Mouse (Mus musculus): ENCODE results near the gene Anxa2. TPM values are rescaled to one million over a fixed set of nuclear protein-coding genes. Genes with fewer than 3 reads are reported as not detected.

The Anxa2 gene
- 428 to 649 TPM (median 479 TPM) in 3 replicates for total RNA-seq (2017)

DNA sequence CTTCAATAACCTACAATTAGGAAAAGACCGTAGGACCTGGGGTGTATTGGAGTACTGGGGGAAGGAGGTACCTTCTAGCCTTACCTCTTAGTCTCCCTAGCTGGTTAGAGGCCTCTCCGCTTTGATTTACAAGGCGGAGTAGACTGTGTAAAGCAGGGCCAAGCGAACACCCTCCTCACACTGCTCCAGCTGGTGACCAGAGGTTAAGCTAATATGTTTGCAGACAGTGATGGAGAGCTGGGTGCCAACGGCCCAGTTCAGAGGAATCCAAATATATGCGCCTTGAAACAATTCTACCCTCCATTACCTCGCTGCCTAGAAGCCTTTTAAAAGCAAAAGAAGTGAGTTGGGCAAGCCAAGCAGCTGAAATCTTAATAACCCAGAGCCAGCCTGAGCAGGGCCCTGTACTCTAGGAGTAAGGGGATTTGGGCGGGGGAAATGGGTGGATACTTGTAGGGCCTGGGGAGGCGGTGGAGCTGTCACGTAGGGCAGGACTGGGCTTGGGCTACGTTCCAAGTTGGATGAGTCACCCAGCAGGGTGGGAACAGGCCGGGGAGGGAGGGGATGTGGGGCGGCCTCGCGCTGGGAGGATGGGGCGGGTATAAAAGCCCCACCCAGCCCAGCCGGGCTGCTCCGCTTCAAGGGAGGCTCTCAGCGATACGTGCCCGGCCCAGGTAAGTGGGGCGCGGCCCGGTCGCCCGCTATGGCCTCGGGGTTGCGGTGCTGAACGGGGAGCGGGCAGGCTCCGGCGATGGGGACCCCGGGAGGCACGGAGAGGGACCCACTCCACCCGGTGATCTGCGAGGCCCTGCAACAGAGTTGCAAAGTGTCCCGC lies at the start of gene Anxa2:
TSS of gene Anxa2 (plus strand) at position 555 of the 835 bp plus-strand sequence.
- ATAC-seq (replicated peaks; ENCODE audit: insufficient number of reproducible peaks, low FRiP score, low TSS enrichment, poor library complexity, severe bottlenecking) = peak; percentile 84

DNA sequence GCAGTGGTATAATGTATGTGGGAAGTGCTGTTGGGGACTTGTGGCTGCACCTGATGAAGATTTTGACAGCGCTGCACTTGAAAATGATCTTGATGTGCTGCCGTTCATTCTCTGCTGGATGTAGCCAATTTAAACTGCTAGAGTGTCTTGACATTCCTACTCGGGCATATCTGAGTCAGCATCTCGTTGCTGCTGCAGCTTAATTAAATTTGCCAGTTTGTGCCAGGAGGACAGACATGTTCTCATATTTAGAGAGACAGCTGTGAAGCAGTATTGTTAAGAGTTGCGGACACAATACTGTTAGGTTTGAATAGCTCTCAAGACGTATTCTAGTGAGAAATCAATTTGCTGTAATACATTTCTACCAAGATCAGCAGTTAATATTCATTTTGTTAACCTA lies 48.7 kb upstream of the Anxa2 start:
- no peak for ATAC-seq (replicated peaks; ENCODE audit: insufficient number of reproducible peaks, low FRiP score, low TSS enrichment, poor library complexity, severe bottlenecking)

DNA sequence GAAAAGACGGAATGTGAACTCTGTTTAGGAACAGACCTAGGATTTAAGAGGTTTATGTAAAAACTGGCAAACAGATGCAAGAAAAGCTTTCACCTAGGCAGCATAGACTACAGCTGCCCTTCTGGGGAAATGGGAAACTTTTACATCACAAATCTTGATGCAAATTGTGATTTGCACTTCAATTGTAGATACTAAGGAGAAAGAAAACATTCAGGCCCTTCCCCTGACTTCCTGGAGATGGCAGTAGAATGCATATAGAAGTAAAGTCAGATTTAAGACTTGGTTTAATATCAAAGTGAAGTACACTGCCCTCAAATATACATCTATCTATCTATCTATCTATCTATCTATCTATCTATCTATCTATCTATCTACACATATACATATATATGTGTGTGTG lies 33.9 kb upstream of the Anxa2 start:
- ATAC-seq (replicated peaks; ENCODE audit: insufficient number of reproducible peaks, low FRiP score, low TSS enrichment, poor library complexity, severe bottlenecking) = no peak

DNA sequence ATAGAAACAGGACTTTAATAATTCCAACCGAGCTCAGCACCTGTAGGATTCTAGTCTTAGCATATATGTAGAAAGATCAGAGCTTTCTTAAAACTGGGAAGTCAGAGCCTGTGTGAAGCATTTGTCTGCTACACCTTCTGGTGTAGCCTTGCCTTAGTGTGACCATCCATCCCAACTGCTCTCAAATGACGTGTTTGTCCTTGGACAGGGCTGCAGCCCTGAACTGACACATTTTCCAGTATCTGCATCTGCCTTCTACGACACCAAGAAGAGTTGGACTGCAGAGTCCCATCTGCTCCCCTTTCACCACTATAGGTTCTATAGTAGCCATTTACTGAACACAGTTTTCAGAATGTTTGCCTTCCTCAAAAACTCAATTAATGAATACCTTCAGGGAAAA lies 22.9 kb upstream of the Anxa2 start:
- ATAC-seq (replicated peaks; ENCODE audit: insufficient number of reproducible peaks, low FRiP score, low TSS enrichment, poor library complexity, severe bottlenecking) = no peak

DNA sequence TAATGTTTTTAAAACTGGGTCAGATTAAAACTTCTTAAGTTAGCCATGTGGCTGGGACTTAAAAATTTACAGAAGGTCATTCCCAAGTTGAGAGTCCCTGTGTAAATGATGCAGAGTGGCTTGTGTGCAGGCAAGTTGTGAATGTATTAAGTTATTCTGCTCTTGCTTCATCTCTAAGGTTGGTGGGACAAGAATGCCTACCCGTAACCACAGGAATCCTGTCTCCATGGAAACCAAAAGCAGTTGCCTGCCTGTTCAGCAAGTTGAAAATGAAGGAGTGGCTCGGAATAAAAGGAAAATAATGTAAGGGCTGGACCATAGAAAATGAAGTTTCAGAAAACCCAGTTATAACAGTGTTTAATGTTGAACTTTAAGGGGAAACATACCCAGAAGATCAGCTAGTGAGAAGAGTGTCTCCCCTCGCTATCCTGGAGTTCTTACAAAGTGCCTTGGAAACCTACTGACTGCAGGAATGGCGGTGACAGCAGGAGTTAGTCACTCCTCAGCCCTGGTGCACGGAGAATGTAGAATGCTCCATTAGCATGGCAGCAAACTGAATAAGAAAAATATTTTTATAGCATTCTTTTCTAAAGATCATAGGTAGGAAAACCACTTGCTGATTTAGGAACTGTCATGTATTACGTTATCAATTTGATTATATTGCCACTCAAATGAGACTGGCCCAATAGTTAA lies 21.4 kb upstream of the Anxa2 start:
- no peak for ATAC-seq (replicated peaks; ENCODE audit: insufficient number of reproducible peaks, low FRiP score, low TSS enrichment, poor library complexity, severe bottlenecking)

DNA sequence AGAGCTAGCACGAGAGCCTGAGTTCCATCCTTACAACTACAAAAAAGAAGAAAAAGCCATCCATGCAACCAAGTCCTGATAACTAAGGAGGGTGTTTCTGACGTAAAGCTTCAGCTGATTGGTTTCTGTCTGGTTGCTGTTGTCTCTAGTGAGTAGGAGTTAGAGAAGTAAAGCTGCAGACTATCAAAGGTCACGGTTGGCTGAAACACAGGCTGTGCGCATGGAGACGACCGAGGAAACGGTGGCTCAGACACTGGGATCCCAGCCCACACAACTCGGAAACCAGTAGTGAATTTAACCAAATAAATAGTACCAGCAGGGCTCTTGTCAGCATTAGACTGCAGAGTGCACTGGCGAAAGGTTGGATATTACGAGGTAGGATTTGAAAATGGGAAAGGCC lies 18.2 kb upstream of the Anxa2 start:
- no peak for ATAC-seq (replicated peaks; ENCODE audit: insufficient number of reproducible peaks, low FRiP score, low TSS enrichment, poor library complexity, severe bottlenecking)

DNA sequence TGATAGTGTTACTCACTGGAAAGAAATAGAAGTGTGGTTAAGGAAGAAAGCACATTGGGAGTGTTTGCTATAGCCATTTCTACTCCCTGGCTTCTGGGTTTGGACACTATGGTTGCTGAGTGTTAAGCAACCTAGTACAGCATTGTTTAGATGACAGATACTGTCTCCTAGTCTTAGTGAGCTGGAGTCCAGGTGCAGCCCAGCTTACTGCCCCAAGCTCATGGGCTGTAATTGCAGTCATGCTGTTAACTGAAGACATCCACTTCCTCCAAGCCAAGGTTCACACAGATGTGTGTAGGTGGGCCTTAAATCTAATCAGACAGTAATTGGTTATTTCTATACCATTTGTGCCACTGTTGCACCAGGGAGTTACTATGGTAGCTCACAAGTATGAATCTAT lies 17.8 kb upstream of the Anxa2 start:
- ATAC-seq (replicated peaks; ENCODE audit: insufficient number of reproducible peaks, low FRiP score, low TSS enrichment, poor library complexity, severe bottlenecking) = no peak

DNA sequence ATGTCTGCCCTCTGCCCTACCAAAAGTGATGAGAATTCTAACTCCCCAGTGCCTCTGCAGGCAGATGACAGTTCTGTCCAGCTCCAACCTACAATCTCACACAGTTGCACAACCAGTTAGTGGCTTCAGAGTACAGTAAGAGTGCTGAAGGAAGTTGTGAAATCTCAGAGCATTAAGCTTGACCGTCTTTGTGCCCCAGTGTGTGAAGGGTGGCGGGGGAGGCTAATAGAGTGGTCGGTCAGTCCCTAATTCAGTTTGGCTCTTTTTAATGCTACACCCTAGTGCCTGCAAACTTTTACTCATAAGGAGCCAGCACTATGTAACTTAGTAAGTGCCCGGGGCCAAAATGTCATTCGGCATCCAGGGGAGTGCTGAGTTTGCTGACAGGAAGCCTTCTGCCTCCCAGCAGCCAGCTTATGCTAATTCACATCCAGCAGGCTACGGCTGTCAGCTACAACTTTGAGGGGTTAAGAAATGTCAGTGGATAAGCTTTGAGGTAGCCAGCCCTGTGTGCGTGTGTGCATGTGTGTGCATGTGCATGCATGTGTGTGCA lies 13.5 kb upstream of the Anxa2 start:
- peak; percentile 91 for ATAC-seq (replicated peaks; ENCODE audit: insufficient number of reproducible peaks, low FRiP score, low TSS enrichment, poor library complexity, severe bottlenecking)

DNA sequence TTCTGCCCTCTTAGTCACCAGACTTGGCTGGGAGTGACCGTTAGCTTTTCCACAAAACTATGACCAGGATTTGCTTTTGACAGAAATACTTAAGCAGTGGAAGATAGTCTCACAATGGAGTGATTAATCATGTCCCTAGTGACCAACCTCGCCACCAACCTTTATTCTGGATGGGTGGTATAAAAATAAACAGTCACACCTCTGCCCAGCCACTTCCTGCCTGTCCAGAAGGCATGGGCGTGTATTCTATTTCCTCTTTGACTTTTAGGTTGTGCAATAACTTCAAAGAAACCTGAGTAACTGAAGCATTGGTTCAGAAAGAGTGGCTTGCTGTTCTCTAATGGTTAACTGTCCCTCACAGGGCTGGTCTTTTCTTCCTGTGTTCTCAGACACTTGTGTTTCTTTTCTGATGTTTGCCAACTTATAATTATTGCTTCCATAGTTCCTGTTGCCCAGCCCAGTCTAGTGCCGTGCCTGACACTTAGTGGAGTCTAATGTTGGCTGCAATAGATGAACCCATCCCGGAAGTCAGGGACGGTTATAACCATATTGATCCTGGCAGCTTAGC lies 10.9 kb upstream of the Anxa2 start:
- ATAC-seq (replicated peaks; ENCODE audit: insufficient number of reproducible peaks, low FRiP score, low TSS enrichment, poor library complexity, severe bottlenecking) = peak; percentile 65

DNA sequence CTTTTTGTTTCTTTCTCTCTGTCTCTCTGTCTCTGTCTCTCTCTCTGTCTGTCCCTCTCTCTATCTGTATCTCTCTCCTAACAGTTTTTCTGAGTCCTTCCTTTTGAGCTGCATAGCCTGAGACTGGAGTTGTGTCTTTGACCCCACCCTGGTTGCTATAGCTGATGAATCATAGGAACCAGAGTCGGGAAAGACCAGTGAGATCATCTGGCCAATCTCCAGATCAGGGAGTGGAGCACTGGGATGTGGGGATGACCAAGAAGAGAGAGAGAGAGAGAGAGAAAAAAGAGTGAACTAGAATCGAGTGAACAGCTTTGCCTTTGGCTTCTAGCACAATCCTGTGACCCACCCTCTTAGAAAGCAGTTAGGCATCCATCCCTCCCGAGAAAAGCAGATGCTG lies 10.2 kb upstream of the Anxa2 start:
- ATAC-seq (replicated peaks; ENCODE audit: insufficient number of reproducible peaks, low FRiP score, low TSS enrichment, poor library complexity, severe bottlenecking) = no peak

DNA sequence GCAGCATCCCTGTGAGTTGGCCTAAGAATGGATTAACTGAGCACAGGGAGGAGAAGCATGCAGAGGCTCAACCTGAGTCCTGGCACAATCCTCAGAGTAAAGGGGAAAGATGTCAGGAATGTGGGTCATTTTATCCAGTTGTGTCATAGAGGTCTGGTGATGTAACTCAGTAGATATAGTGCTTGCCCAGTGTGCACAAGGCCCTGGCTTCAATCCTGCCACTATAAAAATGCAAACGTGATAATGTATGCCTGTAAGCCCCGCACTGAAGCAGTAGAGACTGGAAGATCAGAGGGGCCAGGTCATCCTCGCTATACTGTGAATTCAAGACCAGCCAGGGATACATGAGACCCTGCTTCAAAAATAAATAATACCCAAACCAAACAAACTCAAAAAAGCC lies 4.6 kb upstream of the Anxa2 start:
- no peak for ATAC-seq (replicated peaks; ENCODE audit: insufficient number of reproducible peaks, low FRiP score, low TSS enrichment, poor library complexity, severe bottlenecking)

DNA sequence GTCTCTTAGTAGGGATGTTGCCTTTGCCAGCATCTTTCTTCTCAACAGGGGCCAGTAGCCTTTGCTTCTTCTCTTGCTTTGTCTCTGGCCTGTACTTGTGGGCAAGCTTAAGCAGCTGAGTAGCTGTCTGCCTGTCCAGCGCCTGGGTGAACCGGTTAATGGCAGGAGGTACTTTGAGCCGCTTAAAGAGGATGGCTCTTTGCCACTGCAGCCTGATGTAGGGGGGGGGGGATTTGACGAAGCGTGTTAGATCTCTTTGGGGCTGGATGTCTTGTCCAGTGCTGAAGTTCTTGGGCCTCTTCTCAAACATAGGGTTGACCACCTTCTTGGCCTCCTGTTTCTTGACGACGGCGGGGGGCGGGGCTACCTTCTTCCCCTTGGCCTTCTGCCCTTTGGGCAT lies 2.8 kb upstream of the Anxa2 start:
- no peak for ATAC-seq (replicated peaks; ENCODE audit: insufficient number of reproducible peaks, low FRiP score, low TSS enrichment, poor library complexity, severe bottlenecking)

DNA sequence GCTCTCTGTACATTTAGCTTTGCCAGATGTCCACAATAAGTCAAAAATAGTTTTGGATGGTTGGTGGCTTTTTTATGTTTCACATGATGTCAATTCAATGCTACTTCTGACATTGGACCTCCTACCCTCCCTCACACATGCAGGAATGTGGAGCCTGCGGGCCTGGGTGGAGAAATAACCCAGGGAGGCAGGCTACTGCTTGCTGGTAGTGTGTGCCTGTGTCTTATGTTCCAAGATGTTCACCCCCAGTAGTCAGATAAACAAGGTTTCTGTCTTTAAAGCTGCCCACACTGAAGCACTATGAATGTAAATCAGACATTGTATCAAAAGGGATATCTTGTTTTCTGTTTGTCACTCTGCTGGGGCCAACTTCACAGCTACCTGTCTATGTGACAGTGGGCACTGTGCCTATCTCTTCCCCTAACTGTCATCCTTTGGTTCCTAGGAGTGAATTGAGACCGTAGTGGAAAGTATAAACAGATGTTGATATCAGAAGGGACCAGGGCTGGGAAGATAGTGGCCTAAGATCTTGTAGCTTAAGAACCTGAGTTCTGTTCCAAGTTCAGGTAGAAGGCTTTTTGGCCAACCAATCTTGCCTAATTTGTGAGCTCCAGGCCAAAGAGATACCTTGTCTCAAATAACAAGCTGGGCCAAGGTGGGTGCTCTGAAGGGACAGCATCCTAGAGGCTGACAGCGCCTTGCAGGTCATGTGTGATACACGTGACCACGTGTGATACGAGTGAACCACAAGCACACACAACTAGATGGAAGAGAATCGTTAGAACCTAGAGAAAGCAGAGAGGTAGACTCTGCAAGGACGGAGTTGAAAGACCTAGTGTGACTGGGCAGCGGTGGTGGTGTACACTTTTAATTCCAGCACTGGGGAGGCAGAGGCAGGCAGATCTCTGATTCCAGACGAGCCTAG lies 1.3 kb upstream of the Anxa2 start:
- no peak for ATAC-seq (replicated peaks; ENCODE audit: insufficient number of reproducible peaks, low FRiP score, low TSS enrichment, poor library complexity, severe bottlenecking)

DNA sequence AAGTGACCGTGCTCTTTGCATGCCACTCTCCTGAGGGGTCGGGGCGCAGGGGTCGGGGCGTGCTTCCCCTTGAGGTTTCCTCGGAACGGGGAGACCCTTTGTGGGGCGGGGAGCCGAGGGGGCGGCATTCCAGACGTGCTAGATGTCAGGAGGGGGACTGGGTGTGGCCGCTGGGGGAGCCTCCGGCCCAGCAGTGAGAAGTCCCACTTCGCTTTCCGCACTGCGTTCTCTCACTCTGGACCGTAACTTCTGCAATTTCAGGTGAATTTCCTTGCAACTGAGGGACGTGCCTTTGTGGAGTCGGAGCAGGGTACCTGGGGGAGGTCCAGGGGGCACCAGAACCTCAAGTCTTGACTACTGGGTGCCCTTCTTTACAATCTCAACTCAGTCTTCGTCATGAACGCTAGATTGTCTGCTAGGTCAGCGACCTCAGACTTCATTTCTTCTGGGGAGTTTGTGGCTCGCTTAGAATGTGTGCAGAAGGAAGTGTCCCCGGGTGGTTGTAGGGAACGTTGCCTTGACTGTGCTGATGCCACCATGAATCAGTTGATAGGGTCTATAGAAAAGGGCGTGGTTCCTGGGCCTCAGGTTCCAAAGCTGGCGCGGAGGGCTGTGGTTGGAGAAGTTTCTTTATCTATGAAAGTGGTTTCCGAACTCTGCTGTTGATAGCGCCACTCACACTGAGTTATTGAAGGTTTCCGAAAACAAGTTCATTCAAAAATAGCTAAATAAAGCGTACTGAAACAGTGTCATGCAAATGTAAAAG lies 664 bp downstream of the Anxa2 start:
- peak; percentile 26; the same call in 1 of the 2 replicates for ATAC-seq (replicated peaks; ENCODE audit: insufficient number of reproducible peaks, low FRiP score, low TSS enrichment, poor library complexity, severe bottlenecking)

DNA sequence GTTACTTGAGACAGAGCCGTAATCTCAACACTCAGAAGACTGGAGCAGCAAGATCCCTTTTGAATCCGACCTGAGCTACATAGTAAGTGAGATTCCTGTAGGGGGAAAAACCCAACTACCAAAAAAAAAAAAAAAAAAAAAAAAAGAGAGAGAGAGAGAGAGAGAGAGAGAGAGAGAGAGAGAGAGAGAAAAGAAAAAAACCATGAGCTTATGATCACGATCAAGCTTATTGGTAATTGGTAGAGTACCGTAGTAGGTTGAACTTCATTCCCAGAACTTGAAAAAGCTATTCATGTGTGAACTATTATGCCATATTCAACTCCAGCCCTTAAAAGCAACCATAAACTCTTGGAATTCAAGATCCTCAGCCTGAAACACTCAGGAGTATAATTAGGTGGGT lies 1.3 kb downstream of the Anxa2 start:
- ATAC-seq (replicated peaks; ENCODE audit: insufficient number of reproducible peaks, low FRiP score, low TSS enrichment, poor library complexity, severe bottlenecking) = no peak

DNA sequence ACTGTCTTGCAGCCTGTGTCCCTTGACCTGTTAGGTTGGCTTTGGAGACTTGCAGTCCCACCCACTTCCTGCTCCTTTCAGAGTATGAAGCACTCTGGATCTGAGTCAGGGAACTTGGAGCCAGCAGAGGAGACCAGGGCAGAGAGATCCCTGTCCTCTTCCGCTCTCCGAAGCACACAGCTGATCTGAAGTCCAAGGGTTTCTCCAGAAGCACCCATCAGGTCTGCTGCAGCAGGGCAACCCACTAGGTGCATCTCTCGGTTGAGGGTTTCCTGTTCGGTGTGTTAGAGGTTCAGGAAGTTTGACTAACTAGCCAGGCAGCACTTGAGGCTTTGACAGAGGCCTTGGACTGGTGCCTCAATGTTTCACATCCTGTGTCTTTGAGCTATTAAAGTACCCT lies 2.0 kb downstream of the Anxa2 start:
- no peak for ATAC-seq (replicated peaks; ENCODE audit: insufficient number of reproducible peaks, low FRiP score, low TSS enrichment, poor library complexity, severe bottlenecking)

DNA sequence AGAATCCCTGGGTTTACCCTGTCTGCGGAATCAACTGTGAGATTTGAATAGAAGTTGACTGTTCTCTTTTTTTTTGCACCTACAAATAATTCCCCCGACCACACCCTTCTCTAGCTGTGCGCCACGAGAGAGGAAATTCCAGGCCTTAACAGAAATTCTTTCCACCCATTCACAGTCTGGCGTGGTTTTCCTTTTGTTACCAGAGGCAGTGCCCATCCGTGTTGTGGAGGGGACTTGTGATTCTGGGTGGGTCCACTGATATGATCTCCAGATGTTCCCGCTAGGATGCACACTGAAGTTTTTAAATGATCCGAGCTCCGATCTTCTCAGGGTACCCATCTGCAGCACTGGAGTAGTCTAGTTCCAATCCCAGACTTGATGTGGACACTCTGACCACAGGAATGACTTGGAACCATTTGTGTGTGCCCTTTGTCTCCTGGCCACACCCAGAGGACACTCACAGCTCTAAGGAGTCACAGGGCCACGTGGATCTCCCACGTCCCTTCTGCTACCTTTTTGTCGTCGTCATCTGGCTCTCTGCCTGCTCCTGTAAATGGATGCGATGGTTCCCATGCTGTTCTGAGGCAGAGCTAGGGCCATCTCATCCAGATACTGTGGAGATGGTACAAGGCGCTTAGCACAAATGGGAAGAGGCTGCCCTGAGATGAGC lies 3.1 kb downstream of the Anxa2 start:
- no peak for ATAC-seq (replicated peaks; ENCODE audit: insufficient number of reproducible peaks, low FRiP score, low TSS enrichment, poor library complexity, severe bottlenecking)

Data from monocyte, adult 5-6 weeks (primary cell).